Mouse (Mus musculus) gastrocnemius, adult 18-20 months (tissue): ENCODE data around the gene Gse1. TPM values are rescaled to one million over a fixed set of nuclear protein-coding genes. Genes with fewer than 3 reads are reported as not detected.

Source experiments
- DNase-seq: peaks from one replicate; pipeline ENCODE4 v3.0.0; 2021; ENCODE audit warnings: low spot score
- total RNA-seq, 2 experiments: library from RNA; stranded (reverse); gene quantifications; 2 replicates each; pipeline ENCODE4 v1.2.3; 2021

Gene Gse1
- total RNA-seq, 2 experiments from 2014 or later = 28.9 to 32.6 TPM

DNA sequence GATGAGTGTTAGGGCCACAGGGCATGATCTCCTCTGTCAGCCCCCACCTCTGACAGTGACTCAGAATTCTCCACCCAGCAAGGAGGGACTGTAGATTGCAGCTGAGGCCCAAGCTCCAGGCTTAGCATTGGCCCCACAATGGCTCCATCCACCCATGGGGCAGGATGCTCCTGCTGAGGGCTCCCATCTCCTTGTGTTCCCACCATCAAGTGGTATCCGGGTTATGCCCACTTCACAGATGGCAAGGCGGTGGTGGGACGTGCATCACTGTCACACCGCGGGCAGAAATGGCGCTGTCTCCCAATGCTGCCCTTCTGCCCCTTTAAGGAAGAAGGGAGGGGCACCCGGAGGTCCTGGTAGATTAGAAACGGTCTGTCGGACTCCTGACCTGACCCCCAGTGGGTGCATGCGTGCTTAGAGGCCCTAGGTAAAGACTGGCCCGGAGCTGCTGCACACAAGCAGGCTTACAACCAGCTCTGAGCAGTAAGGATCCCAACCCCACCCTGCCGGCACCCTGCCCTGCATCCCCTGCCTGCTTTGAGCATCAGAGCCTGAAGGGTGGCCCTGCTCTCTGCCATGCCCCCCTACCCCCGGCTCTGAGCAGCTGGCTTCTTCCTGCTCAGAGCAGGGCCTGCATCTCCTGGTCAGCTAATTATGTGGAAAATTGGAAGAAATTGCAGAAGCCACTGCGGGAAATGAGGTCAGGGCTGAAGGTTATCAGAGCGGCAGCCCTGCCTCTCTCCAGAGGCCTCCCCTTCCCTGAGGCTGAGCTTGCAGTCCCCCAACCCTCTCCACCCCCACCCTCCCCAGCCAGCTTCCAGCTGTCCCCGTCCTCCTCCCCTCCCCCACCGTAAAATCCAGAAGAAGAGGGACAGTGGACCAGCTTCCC is 67.0 kb downstream of the Gse1 start:
- DNase-seq = no peak

DNA sequence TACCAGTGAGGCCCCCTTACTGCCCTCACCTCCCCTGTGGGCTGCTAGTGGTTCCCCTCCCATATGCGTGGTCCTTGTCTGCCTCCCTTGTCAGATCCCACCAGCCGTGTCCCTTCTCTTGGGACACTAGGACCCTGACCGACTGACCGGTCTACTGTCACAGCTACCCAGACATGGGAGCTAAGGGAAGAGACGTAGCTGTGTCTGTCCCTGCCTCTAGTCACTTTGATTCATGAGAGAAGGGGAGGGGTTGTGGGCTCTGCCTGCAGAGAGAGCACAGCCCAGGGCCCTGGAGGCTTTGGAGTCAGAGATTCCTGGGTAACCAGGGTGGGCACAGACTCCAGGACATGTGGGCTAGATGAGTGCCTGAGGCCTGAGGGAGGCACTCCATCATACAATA is 68.7 kb downstream of the Gse1 start:
- DNase-seq = no peak

DNA sequence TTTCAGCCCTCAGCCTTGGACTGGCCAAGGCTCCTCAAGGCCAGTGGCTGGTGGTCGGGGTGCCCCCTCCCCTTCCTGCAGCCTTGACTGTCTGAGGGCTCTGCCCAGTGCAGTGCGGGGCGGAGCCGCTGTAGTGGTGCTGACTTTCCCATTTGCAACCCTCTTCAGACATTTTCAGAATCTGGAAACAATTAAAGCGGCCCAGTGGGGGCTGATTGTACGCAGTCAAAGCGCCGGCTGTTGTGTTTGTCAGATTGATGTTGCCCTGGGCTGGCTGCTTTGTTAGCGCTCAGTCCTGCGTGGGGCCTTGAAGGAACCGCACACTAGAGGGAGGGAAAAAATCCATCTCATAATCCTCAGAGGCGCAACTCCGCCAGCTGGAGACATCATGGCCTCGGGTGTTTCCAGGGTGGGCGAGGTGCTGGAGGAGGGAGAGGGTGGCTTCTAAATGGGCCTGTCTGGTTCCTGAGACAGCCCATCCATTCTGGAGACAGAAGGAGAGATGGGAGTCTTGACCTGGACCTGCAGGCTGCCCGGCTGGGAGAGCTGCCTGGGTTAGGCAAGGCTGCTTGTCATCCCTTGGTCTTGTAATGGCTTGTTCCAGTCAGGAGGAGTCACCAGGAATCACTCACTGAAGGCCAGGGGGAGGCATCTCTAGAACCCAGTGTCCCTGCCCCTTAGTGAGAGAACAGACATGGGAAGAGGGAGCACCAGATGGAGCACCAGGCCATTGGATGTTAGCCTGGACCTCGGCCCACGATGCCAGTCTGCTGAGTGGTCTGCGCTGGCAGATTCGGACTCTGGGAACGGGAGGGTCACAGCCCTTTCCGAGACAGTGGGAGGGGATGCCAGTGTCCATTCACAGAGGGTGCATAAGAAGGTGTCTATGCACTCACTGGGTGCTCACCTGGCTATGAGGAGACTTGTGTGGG is 70.6 kb downstream of the Gse1 start:
- DNase-seq = no peak

DNA sequence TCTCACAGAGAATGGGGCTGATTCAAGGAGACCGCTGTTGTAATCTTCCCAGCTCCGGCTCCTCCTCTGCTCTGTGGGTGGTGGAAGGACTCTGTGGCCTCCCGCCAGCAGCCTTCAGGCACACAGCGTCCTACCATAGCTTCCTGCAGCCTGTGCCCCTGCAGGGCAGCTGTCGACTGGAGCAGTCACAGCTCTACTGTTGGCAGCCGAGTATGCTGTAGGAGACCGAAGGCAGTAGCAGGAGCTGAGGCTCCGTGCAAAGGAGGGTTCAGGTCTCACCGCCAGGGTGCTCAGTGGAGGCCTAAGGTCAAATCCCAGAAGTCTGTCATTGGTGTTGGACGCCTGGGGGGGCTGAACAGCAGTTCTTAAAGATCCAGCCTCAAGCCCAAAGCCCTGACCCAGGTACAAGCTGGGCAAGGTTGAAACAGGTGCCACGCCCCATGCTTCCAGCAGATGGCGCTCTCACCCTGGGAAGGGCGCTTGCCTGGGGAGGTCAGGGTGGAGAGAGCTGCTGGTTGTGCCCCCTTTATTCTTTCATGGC is 72.4 kb downstream of the Gse1 start:
- DNase-seq = peak; percentile 83

DNA sequence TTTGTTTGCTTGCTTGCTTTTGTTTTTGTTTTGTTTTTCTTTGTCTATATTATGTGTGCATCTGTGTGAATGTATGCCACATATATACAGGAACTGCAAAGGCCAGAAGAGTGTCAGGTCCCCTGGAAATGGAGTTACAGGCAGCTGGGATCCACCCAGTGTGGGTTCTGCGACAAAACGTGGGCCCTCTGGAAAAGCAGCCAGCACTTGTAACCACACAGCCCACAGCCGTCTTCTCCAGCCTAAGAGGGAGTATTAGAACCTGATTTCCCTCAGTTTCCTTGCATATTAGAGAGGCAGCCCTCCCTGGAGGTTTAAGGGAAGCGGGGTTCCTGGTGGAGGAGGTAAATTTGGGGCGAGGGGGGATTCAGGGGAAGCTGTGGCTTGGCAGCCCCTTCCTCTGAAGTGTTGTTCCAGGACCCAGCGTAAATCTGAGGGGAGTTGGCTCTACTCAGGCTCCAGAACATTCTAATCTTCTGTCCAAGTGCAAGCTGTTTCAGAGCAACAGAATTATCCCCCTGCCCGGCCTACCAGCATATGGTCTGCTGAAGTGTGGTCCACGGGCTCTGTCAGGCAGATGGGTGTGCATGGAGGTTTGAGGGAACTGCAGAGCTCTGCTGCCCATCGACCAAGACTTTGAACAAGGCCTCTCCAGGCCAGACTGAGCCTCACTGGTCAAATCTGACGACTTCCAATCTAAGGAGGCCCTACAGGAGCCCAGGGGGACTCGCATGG is 74.9 kb downstream of the Gse1 start:
- DNase-seq = no peak

DNA sequence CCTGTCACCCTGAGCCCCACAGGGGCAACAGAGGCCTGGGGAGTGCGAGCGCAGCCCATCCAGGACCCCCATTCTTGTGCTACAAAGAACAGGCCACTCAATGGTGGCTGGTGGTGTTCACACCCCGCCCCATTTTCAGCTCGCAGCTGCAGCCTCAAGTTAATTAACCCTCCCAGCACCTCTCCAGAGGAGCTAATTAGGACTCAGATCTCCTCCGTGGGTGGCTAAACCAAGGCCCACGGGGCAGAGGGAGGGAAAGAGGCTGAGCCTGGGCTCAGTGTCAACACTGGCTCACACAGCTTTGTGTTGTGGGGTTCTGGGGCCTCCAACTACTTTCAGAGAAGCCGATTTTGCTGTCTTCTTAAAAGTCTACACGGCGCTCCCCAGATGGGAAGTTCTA is 75.8 kb downstream of the Gse1 start:
- DNase-seq = no peak

DNA sequence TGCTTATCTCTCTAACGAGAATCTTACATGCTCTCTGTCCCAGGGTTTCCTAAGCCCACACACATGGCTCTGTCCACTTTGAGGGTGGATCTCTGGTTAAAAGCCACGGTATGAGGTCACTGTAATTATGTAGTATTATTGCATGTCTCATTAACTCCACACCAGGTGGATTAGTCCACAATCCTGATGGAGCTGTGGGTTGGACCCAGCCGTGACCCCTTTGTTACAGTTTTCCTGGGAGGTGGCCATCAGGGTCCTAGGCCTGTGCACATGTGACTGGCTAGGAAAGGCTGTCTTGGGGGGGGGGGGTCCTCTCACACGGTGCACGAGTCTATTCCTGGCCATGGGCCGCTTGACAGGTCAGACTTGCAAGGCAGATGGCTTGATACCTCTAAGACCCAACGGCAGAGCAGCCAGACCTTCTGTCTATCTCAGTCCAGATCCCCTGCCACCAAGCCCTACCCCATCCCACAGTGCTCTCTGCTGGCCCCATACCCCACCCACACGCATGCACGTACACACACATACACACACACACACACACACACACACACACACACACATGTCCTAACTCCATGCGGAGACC is 77.6 kb downstream of the Gse1 start:
- DNase-seq = no peak

DNA sequence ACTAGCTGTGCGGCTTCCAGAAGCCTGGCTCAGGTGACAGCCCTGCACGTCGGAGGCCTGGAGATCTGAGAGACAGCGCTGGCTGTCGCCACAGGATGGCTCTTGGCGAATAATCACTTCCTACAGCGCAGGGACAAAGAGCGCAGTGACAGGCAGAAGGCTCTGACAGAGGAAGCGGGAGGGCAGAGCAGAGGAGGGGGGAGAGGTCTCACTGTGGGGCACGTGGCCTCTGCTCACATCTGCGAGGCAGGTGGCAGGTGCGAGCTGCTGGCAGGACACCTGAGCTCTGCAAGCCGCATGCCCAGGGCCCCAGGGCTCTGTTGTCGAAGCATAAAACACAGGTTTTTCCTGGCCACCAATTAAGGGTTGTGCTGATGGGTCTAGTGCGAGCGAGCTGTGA is 78.8 kb downstream of the Gse1 start:
- DNase-seq = no peak

DNA sequence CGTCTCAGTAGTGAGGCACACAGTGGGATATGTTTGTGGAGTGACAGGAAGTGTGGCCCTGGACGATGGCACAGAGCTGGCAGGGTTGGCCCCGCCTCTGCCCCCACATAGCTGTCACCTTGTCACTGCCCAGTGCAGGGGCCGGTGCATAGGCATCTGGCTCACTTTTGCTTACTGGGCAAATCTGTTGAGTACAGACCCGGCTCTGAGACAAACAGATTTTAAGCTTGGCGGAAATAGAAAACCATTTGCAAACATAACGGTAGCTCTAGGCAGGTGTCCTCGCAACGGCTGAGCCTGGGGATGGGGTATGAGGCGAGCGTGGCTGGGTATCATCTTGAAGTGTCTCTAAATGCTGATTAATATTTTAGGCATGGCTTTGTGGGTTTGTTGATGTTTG is 79.3 kb downstream of the Gse1 start:
- DNase-seq = no peak

DNA sequence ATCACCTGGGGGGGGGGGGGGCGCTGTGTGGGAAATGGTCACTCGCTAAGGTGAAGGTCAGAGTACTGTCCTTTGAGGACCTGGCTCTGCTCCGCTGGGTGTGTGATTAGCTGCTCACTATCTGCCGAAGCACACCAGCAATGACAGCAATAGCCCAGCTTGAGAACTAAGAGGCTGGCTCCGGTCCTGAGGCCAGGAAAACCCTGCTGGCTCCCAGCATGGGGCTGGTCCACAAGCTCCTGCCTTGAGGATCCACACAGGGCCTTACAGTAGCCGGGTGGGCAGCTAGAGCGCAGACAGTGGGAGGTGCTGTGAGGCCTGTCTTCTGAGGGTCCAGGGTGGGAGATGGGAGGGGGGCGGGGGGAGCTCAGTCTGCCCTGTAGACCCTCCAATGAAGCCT is 79.9 kb downstream of the Gse1 start:
- DNase-seq = no peak

DNA sequence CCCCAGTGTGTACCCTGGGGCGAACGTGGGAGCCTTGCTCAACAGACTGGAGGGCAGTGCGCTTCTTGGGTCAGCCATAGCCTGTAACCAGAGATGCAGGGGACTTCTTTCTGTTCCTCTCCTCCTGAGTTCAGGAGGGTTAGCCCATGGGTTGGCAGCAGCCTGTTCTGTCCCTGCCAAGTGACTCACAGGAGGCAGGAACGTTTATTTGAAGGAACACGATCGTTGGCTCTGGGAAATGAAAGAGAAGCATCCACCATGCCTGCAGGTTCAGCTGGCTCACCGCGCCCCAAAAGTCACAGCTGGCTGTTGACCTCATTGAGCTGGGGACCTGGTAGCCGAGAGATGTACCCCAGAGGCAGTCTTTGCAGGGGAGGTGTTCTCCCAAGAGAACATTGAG is 80.3 kb downstream of the Gse1 start:
- peak; percentile 84 for DNase-seq

DNA sequence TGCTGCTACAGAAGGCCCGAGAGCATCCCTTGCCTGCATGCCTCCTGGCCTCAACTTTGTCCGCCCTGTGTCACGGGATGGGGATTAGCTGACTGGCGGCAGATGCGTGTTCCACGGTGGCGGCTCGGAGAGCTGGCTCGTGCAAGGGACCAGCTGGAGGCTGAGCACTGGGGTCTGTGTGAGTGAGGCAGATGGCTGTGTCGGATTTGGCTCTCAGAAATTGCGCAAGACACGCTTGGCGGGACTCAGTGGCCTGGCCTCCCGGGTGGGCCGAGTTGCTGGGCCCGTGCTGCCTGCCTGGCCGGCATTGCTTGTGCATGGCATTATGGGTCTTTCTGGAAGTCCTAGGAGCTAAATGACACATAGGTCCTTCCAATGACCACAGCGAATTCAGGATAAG is 81.1 kb downstream of the Gse1 start:
- peak; percentile 81 for DNase-seq

DNA sequence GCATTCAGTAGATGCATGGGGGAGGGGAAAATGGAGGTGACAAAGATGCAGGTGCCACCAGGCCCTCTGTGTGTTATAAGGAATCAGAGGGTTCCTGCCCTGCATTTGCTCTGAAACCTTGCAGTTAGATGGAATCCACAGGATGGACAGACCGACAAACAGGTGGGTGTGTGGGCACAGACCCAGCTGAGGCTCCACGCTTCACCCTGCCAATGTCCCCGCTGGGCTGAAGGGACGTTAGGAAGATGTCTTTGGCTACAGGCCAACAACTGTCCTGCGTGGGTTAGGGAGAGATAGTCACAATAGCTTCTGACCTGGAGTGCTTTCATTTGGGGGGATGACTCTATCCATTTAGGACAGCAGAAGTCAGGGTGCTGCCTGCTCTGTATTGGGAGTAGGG is 81.8 kb downstream of the Gse1 start:
- no peak for DNase-seq

DNA sequence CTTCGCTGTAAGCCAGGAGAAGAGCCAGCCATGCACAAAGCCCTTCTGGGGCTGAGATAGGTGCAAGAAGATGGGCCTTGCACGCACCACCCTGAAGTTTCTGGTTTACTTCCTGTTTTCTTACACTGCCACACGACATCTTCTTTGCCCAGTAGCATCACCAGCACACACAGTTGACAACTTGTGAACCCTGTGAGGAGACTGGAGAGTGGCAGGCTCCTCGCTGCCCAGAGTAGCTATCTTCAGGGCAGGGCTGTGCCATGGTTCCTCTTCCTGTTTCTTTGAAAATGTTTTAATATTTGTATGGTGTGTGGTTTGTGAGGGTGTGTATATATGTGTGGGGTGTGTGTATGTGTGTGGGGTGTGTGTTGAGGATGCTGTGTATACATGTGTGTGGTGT is 84.2 kb downstream of the Gse1 start:
- no peak for DNase-seq

DNA sequence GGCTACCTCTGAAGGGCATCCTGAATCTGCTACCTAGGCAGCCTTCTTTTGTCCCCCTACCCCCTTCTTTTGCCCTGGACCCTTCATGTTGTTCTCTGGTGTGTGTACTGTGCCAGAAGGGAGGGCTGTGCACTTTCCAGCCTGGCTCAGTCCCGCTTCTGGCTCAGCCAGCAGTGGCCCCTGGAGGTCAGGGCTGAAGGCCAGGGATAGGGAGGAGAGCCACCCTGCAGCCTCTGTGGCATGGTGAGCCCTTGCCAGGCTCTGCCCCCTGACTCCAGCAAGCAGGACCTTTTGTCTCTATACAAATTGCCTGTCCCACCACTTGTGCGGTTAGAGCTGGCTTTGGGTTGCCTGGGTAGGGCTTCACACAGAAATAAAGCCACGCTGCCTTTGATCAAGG is 85.4 kb downstream of the Gse1 start:
- DNase-seq = peak; percentile 40

DNA sequence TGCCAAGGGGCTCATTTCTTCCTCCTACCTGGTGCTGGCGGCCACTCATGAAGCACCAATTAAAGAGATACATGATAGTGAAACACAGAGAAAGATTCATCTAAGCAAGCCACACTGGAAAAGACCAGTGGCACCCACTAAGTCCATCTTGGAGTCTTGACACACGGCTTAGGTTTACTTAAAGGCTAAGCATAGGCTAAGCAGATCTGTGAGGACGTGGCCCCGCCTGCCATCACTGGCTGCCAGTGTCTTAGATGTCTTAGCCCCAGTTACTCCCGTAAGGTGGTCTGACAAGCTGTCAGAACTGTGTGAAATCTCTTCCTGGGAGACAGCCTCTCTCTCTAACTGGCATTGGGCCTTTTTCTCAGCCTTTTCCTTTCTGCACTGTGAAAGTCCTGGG is 86.7 kb downstream of the Gse1 start:
- no peak for DNase-seq

DNA sequence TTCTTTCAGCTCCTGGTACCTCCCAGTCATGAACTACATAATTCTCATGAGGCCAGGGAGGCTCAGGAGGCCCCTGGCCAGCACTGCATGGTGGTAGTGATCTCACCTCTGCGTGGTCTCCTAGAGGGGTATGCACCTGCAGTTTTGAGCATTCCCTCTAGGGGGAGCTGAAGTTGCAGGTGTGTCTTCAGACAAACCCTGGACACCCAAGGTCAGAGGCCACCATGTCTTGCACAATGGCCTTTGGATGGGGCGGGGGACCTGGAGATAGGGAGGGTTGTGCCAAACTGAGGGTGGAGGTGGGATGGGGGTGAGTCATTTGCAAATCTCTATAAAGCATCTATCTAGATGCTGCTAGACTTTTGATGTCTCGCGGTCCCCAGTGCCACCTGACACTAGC is 87.4 kb downstream of the Gse1 start:
- DNase-seq = no peak

DNA sequence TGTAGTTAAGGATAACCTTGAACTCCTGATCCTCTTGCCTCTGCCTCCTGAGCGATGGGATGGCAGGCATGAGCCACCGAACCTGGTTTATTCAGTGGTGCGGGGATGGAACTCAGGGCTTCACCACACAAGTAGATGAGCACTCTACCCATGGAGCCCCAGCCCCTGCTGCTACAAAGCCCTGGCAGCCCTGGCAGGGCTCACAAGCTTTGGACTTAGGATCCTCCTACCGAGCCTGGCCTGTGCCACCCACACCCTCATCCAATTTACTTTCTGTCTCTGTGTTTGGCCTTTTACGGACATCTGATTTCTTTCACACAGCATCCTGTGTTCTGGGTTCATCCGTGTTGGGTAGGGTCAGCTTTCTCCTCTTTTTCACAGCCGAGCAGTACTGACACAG is 88.5 kb downstream of the Gse1 start:
- no peak for DNase-seq

DNA sequence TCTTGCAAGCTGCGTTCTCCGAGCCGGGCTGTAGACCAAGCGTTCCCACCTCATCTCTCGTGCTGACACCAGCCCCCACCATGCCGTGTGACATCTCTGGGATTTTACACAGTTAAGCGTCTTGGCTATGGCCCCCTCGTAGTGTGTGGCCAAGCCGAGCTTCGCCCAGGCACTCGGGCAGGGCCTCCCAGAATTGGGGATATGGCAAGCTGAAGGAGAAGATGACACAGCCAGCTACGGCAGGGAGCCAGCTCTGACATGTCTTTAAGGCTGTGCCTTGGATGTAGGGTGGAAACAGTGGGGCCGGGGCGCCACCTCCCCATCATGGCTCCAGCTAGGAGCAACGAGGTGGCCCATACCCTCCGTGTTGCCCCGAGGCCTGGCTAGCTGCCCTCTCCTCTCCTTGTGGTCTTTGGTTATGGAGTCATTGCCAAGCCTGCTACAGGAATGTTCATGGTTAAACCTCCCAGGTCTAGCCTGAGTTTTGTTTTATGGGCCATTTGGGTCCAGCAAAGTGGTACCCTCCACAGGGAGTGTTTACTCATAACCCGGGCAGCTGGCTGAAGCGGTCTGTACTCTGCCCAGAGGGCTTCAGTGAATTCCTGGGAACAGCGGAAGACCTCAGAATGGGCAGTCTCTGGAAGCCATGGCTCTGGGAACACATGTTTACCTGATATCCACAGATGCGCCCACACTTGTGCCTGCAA is 89.0 kb downstream of the Gse1 start:
- no peak for DNase-seq

DNA sequence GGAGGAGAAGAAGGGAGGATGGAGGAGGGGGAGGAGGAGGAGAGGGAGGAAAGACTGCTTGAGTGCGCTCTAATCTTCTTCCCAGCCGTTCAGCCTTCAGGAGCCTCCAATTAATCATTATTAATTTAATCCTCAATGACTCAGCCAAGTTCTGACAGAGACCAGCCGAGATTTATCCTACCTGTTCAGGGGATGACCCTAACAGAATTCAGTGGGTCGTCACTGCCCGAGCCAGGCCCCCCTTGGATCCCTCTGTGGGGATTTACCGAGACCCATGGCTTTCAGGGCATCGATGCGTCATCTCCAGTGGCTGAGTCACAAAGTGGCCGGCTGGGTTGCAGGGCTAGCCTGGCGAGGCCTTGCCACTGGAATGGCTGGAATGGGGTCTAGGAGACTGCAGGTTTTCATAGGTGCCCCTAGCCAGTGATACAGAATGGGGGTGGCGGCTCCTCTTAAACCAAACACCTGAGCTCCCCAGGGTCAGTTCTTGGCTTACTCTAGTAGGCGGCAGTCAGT is 90.3 kb downstream of the Gse1 start:
- DNase-seq = no peak
